Mouse (Mus musculus): ENCODE results near the gene Immp2l. TPM values are rescaled to one million over a fixed set of nuclear protein-coding genes. Genes with fewer than 3 reads are reported as not detected.

Immp2l gene
- polyA plus RNA-seq, 1 experiment from 2014 or later: 30.5 TPM

DNA sequence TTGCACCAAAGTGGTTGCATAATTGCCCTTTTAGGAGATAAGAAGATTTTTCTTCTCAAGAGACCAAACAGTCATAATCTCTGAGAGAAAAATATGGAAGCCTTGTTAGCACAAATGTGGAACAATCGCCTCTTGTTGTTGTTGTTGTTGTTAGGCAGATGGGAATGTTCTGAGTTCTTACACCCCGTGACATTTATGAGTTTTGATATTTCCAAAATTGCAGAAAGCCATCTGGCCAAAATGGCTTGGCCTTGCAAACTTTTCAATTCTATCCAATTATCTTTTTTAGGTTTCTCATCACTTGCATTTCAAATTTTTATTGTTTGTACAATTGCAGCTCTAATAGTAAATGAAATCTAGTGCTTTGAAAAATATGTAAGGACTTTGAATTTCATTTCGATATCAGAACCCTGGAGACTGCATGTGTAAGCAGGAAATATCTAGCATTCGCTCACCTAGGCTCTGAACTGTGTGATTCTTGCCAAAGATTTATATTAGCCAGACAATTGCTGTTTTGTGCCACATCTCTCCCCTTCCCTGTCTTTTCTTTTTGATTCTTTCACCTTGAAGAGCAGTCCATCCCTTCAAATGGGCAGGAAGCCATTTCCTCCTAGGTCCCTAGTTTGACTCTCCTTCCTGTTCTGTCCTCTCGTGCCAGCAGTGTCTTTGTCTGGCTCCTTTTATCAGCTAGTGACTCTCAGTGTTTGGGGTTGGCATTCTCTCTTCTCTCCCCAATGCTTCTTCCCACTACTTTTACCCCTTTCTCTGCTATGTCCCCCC is 412.5 kb downstream of the Immp2l start:
- Histone ChIP-seq H3K4me2 (replicated peaks; ENCODE audit: low read depth) (no peak overlapping the region), H3K27me3 (replicated peaks; ENCODE audit: control insufficient read depth, insufficient read depth, low read length) (no peaks in the 10 kb centered on the region), H3K4me3 (ENCODE audit: low read depth, low read length) (no peak overlapping the region), H3K4me1 (replicated peaks; ENCODE audit: control insufficient read depth, insufficient read depth, low read length) (no peaks in the 10 kb centered on the region), H3K9me3 (ENCODE audit: control insufficient read depth) (no peaks in the 10 kb centered on the region), H3K36me3 (ENCODE audit: control insufficient read depth, insufficient read depth) (no peaks in the 10 kb centered on the region), H3K27ac (ENCODE audit: low read depth, low read length) (no peak overlapping the region), H3K9ac (ENCODE audit: low read depth, low read length) (no peak overlapping the region)
- no peak for TF ChIP-seq CTCF (IDR thresholded peaks at IDR 0.05; ENCODE audit: low read depth)
- ATAC-seq: no peak
- WGBS: 68% methylated on average over 5 of the region's 5 CpGs

DNA sequence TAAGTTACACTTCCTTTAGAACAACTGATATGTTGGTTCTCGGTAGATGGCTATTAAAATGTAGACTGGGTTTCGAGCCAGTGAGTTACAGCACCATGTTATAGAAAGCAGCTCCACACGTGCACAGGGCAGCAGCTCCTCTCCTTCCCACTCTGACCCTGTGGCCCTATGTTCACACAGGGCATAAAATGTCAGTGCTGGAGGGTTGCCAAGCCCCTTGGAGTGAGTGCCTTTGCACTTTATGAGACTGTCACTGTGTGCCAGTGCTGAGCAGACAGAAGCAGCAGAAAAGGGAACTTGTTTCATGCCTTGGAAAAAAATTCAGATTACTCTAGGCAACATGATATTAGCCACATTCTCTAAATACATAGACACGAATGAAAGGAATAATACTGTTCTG is 414.6 kb downstream of the Immp2l start:
- Histone ChIP-seq H3K4me3 (ENCODE audit: low read depth, low read length) (no peak overlapping the region), H3K4me2 (replicated peaks; ENCODE audit: low read depth) (no peak overlapping the region), H3K4me1 (replicated peaks; ENCODE audit: control insufficient read depth, insufficient read depth, low read length) (no peaks in the 10 kb centered on the region), H3K36me3 (ENCODE audit: control insufficient read depth, insufficient read depth) (no peaks in the 10 kb centered on the region), H3K27me3 (replicated peaks; ENCODE audit: control insufficient read depth, insufficient read depth, low read length) (no peaks in the 10 kb centered on the region), H3K9me3 (ENCODE audit: control insufficient read depth) (no peaks in the 10 kb centered on the region), H3K9ac (ENCODE audit: low read depth, low read length) (no peak overlapping the region), H3K27ac (ENCODE audit: low read depth, low read length) (no peak overlapping the region)
- WGBS: 64% methylated on average over 4 of the region's 4 CpGs
- no peak for ATAC-seq
- no peak for TF ChIP-seq CTCF (IDR thresholded peaks at IDR 0.05; ENCODE audit: low read depth)

GRCm38 (mm10) chr12:41468374-41468991 is 444.6 kb downstream of the Immp2l start:
- no peak for ATAC-seq
- WGBS: 91% methylated on average over 3 of the region's 3 CpGs
- Histone ChIP-seq H3K27ac (ENCODE audit: low read depth, low read length) (no peak overlapping the region), H3K9ac (ENCODE audit: low read depth, low read length) (no peak overlapping the region), H3K36me3 (ENCODE audit: control insufficient read depth, insufficient read depth) (no peaks in the 10 kb centered on the region), H3K27me3 (replicated peaks; ENCODE audit: control insufficient read depth, insufficient read depth, low read length) (no peaks in the 10 kb centered on the region), H3K4me2 (replicated peaks; ENCODE audit: low read depth) (no peak overlapping the region), H3K4me3 (ENCODE audit: low read depth, low read length) (no peak overlapping the region), H3K4me1 (replicated peaks; ENCODE audit: control insufficient read depth, insufficient read depth, low read length) (no peaks in the 10 kb centered on the region), H3K9me3 (ENCODE audit: control insufficient read depth) (no peaks in the 10 kb centered on the region)
- TF ChIP-seq CTCF (IDR thresholded peaks at IDR 0.05; ENCODE audit: low read depth): no peak

GRCm38 (mm10) chr12:41469096-41469801 is 445.4 kb downstream of the Immp2l start:
- Histone ChIP-seq H3K9me3 (ENCODE audit: control insufficient read depth) (no peaks in the 10 kb centered on the region), H3K36me3 (ENCODE audit: control insufficient read depth, insufficient read depth) (no peaks in the 10 kb centered on the region), H3K27me3 (replicated peaks; ENCODE audit: control insufficient read depth, insufficient read depth, low read length) (no peaks in the 10 kb centered on the region), H3K4me1 (replicated peaks; ENCODE audit: control insufficient read depth, insufficient read depth, low read length) (no peaks in the 10 kb centered on the region), H3K27ac (ENCODE audit: low read depth, low read length) (no peak overlapping the region), H3K4me3 (ENCODE audit: low read depth, low read length) (no peak overlapping the region), H3K9ac (ENCODE audit: low read depth, low read length) (no peak overlapping the region), H3K4me2 (replicated peaks; ENCODE audit: low read depth) (no peak overlapping the region)
- 68% methylated on average over 6 of the region's 6 CpGs for WGBS
- no peak for TF ChIP-seq CTCF (IDR thresholded peaks at IDR 0.05; ENCODE audit: low read depth)
- ATAC-seq: no peak

DNA sequence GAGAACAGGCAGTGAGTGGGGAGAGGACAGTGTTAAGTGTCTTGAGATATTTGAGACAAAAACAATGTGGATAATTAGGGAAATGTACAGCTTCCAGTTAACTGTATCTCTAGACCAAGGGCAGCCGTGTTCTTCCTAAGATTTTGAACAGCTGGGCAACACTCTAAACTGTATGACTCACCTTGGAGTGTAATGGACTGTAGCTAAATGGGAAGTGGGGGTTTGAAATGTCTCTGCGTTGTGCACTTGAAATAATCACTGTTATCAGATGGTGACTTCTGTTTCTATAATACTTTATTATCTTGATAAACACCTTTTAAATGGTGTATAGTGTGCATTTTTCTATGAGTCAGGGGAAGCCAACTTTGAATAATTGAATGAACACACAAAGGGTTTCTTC is 457.6 kb downstream of the Immp2l start:
- Histone ChIP-seq H3K4me2 (replicated peaks; ENCODE audit: low read depth) (no peak overlapping the region), H3K4me3 (ENCODE audit: low read depth, low read length) (no peak overlapping the region), H3K27me3 (replicated peaks; ENCODE audit: control insufficient read depth, insufficient read depth, low read length) (no peaks in the 10 kb centered on the region), H3K27ac (ENCODE audit: low read depth, low read length) (no peak overlapping the region), H3K9me3 (ENCODE audit: control insufficient read depth) (no peaks in the 10 kb centered on the region), H3K9ac (ENCODE audit: low read depth, low read length) (no peak overlapping the region), H3K36me3 (ENCODE audit: control insufficient read depth, insufficient read depth) (no peaks in the 10 kb centered on the region), H3K4me1 (replicated peaks; ENCODE audit: control insufficient read depth, insufficient read depth, low read length) (no peaks in the 10 kb centered on the region)
- 52% methylated on average over 2 of the region's 2 CpGs for WGBS
- no peak for TF ChIP-seq CTCF (IDR thresholded peaks at IDR 0.05; ENCODE audit: low read depth)
- no peak for ATAC-seq

DNA sequence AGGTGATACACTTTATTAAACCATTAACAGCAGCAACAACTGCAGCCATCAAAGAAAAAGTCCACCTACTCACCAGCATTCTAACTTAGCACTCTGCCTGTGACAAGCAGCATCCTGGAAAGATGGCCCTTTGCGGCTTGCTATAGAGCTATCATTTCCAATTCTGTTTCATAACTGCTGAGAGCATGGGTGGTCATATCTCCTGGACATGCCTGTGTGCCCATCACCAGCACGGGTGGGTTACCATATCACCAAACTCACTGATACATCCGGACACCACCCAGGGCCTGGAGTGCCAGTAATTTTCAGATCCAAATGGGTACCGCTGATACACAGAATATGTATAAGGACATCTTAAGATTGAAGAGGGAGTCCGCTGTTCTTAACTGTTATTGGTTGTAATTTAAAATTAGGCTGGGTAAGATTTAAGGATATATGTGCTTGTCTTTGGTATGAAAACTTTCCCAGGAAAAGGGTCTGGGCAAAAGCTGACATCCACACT is 459.3 kb downstream of the Immp2l start:
- Histone ChIP-seq H3K9me3 (ENCODE audit: control insufficient read depth) (no peaks in the 10 kb centered on the region), H3K4me3 (ENCODE audit: low read depth, low read length) (peak overlapping the region; percentile 11; the same call in 1 of the 2 replicates), H3K27ac (ENCODE audit: low read depth, low read length) (no peak overlapping the region), H3K4me1 (replicated peaks; ENCODE audit: control insufficient read depth, insufficient read depth, low read length) (no peaks in the 10 kb centered on the region), H3K4me2 (replicated peaks; ENCODE audit: low read depth) (peak overlapping the region; percentile 60), H3K27me3 (replicated peaks; ENCODE audit: control insufficient read depth, insufficient read depth, low read length) (no peaks in the 10 kb centered on the region), H3K9ac (ENCODE audit: low read depth, low read length) (no peak overlapping the region), H3K36me3 (ENCODE audit: control insufficient read depth, insufficient read depth) (no peaks in the 10 kb centered on the region)
- 85% methylated on average over 5 of the region's 5 CpGs for WGBS
- no peak for TF ChIP-seq CTCF (IDR thresholded peaks at IDR 0.05; ENCODE audit: low read depth)
- ATAC-seq: no peak

Data from intestine, postnatal 0 days (tissue).